Mouse (Mus musculus): ENCODE data around the gene Hlcs. TPM values are rescaled to one million over a fixed set of nuclear protein-coding genes. Genes with fewer than 3 reads are reported as not detected.

Hlcs gene
- polyA plus RNA-seq, 1 experiment from 2014 or later, result 9.4 TPM

- WGBS, result under 1% methylated on average over 9 of the region's 9 CpGs
- ATAC-seq (ENCODE audit: low FRiP score, low read depth), result peak; percentile 69; the same call in 1 of the 2 replicates
- 0 out of 2 replicates have a peak overlapping the region, but pooled peaks have one; percentile 19 for H3K4me3 ChIP-seq
Observed at GRCm38 (mm10) chr16:94269635-94270034, 43.7 kb downstream of the Hlcs start.

GRCm38 (mm10) chr16:94268205-94268604, 45.2 kb downstream of the Hlcs start:
- Histone ChIP-seq H3K9me3 (no peaks in the 10 kb centered on the region), H3K4me3 (no peak overlapping the region), H3K36me3 (no peaks in the 10 kb centered on the region), H3K4me1 (replicated peaks) (peaks cover 13% of the 10 kb centered on the region), H3K27me3 (no peaks in the 10 kb centered on the region), H3K27ac (replicated peaks) (no peak overlapping the region), H3K4me2 (no peak overlapping the region), H3K9ac (no peak overlapping the region)
- 90% methylated on average over 14 of the region's 14 CpGs for WGBS
- no peak for ATAC-seq (ENCODE audit: low FRiP score, low read depth)

More at GRCm38 (mm10) chr16:94269635-94270034, 43.7 kb downstream of the Hlcs start:
- Histone ChIP-seq H3K9me3 (no peaks in the 10 kb centered on the region), H3K27ac (replicated peaks) (no peak overlapping the region; the same call in 1 of the 2 replicates), H3K36me3 (no peaks in the 10 kb centered on the region), H3K4me1 (replicated peaks) (peaks cover 12% of the 10 kb centered on the region), H3K4me2 (peak overlapping the region; percentile 49), H3K9ac (no peak overlapping the region), H3K27me3 (no peaks in the 10 kb centered on the region)

GRCm38 (mm10) chr16:94264611-94265010, 48.8 kb downstream of the Hlcs start:
- Histone ChIP-seq H3K27ac (replicated peaks) (no peak overlapping the region), H3K4me2 (no peak overlapping the region), H3K4me1 (replicated peaks) (peaks cover 8% of the 10 kb centered on the region; the same call in 1 of the 2 replicates), H3K27me3 (no peaks in the 10 kb centered on the region), H3K36me3 (no peaks in the 10 kb centered on the region), H3K4me3 (no peak overlapping the region), H3K9me3 (no peaks in the 10 kb centered on the region), H3K9ac (no peak overlapping the region)
- 81% methylated on average over 6 of the region's 6 CpGs for WGBS
- no peak for ATAC-seq (ENCODE audit: low FRiP score, low read depth)

GRCm38 (mm10) chr16:94262501-94262900, 50.9 kb downstream of the Hlcs start:
- Histone ChIP-seq H3K4me2 (no peak overlapping the region), H3K27ac (replicated peaks) (no peak overlapping the region), H3K27me3 (no peaks in the 10 kb centered on the region), H3K9ac (no peak overlapping the region), H3K36me3 (no peaks in the 10 kb centered on the region), H3K9me3 (no peaks in the 10 kb centered on the region), H3K4me1 (replicated peaks) (0 out of 2 replicates have a peak, but pooled peaks cover 5% of the 10 kb centered on the region), H3K4me3 (no peak overlapping the region)
- no peak for ATAC-seq (ENCODE audit: low FRiP score, low read depth)
- WGBS, result 93% methylated on average over 19 of the region's 19 CpGs

GRCm38 (mm10) chr16:94260938-94261630, 52.3 kb downstream of the Hlcs start:
- no peaks in the 10 kb centered on the region for H3K27me3 ChIP-seq
- no peak for ATAC-seq (ENCODE audit: low FRiP score, low read depth)
- 0 out of 2 replicates have a peak, but pooled peaks cover 5% of the 10 kb centered on the region for H3K4me1 ChIP-seq (replicated peaks)

GRCm38 (mm10) chr16:94258366-94259310, 54.7 kb downstream of the Hlcs start:
- H3K4me1 ChIP-seq (replicated peaks), result no peaks in the 10 kb centered on the region
- H3K4me2 ChIP-seq, result no peak overlapping the region
- no peak overlapping the region for H3K27ac ChIP-seq (replicated peaks)
- no peak overlapping the region for H3K9ac ChIP-seq
- H3K9me3 ChIP-seq, result no peaks in the 10 kb centered on the region
- ATAC-seq (ENCODE audit: low FRiP score, low read depth), result peak; percentile 83; the same call in 1 of the 2 replicates
- no peaks in the 10 kb centered on the region for H3K27me3 ChIP-seq
- WGBS, result 62% methylated on average over 14 of the region's 14 CpGs
- no peaks in the 10 kb centered on the region for H3K36me3 ChIP-seq
- H3K4me3 ChIP-seq, result no peak overlapping the region

More at GRCm38 (mm10) chr16:94260938-94261630, 52.3 kb downstream of the Hlcs start:
- Histone ChIP-seq H3K4me3 (no peak overlapping the region), H3K9ac (no peak overlapping the region), H3K4me2 (no peak overlapping the region), H3K27ac (replicated peaks) (no peak overlapping the region), H3K36me3 (no peaks in the 10 kb centered on the region), H3K9me3 (no peaks in the 10 kb centered on the region)
- 90% methylated on average over 19 of the region's 19 CpGs for WGBS

GRCm38 (mm10) chr16:94255592-94255991, 57.8 kb downstream of the Hlcs start:
- H3K27ac ChIP-seq (replicated peaks), result no peak overlapping the region
- no peaks in the 10 kb centered on the region for H3K36me3 ChIP-seq
- WGBS, result 89% methylated on average over 4 of the region's 4 CpGs
- no peak for ATAC-seq (ENCODE audit: low FRiP score, low read depth)
- peaks cover under 1% of the 10 kb centered on the region; the same call in 1 of the 2 replicates for H3K4me1 ChIP-seq (replicated peaks)
- H3K4me2 ChIP-seq, result no peak overlapping the region
- H3K9me3 ChIP-seq, result no peaks in the 10 kb centered on the region
- H3K27me3 ChIP-seq, result peaks cover 3% of the 10 kb centered on the region; the same call in 1 of the 2 replicates
- H3K4me3 ChIP-seq, result no peak overlapping the region
- H3K9ac ChIP-seq, result no peak overlapping the region

GRCm38 (mm10) chr16:94255035-94255434, 58.3 kb downstream of the Hlcs start:
- Histone ChIP-seq H3K27ac (replicated peaks) (no peak overlapping the region), H3K9ac (no peak overlapping the region), H3K4me2 (no peak overlapping the region), H3K9me3 (no peaks in the 10 kb centered on the region), H3K36me3 (no peaks in the 10 kb centered on the region), H3K4me3 (no peak overlapping the region), H3K27me3 (peaks cover 3% of the 10 kb centered on the region; the same call in 1 of the 2 replicates), H3K4me1 (replicated peaks) (peaks cover 5% of the 10 kb centered on the region; the same call in 1 of the 2 replicates)
- ATAC-seq (ENCODE audit: low FRiP score, low read depth), result no peak
- WGBS, result 92% methylated on average over 6 of the region's 6 CpGs

GRCm38 (mm10) chr16:94254415-94254891, 58.9 kb downstream of the Hlcs start:
- no peak overlapping the region for H3K9ac ChIP-seq
- no peak overlapping the region for H3K4me3 ChIP-seq
- H3K27me3 ChIP-seq, result peaks cover 3% of the 10 kb centered on the region; the same call in 1 of the 2 replicates
- 60% methylated on average over 12 of the region's 12 CpGs for WGBS
- H3K4me1 ChIP-seq (replicated peaks), result peaks cover 5% of the 10 kb centered on the region; the same call in 1 of the 2 replicates
- ATAC-seq (ENCODE audit: low FRiP score, low read depth), result no peak
- no peaks in the 10 kb centered on the region for H3K9me3 ChIP-seq
- H3K36me3 ChIP-seq, result no peaks in the 10 kb centered on the region
- H3K4me2 ChIP-seq, result no peak overlapping the region
- H3K27ac ChIP-seq (replicated peaks), result no peak overlapping the region

GRCm38 (mm10) chr16:94253671-94254414, 59.5 kb downstream of the Hlcs start:
- ATAC-seq (ENCODE audit: low FRiP score, low read depth), result no peak
- 70% methylated on average over 24 of the region's 24 CpGs for WGBS
- H3K27me3 ChIP-seq, result peaks cover 3% of the 10 kb centered on the region; the same call in 1 of the 2 replicates
- no peak overlapping the region for H3K4me2 ChIP-seq
- no peaks in the 10 kb centered on the region for H3K9me3 ChIP-seq
- no peak overlapping the region for H3K4me3 ChIP-seq
- H3K36me3 ChIP-seq, result no peaks in the 10 kb centered on the region
- no peak overlapping the region for H3K27ac ChIP-seq (replicated peaks)
- H3K4me1 ChIP-seq (replicated peaks), result peaks cover 5% of the 10 kb centered on the region; the same call in 1 of the 2 replicates
- no peak overlapping the region for H3K9ac ChIP-seq

GRCm38 (mm10) chr16:94251756-94252155, 61.6 kb downstream of the Hlcs start:
- no peak overlapping the region for H3K27ac ChIP-seq (replicated peaks)
- peaks cover 3% of the 10 kb centered on the region; the same call in 1 of the 2 replicates for H3K27me3 ChIP-seq
- H3K36me3 ChIP-seq, result no peaks in the 10 kb centered on the region
- H3K4me3 ChIP-seq, result no peak overlapping the region
- H3K4me2 ChIP-seq, result no peak overlapping the region
- ATAC-seq (ENCODE audit: low FRiP score, low read depth), result no peak
- H3K4me1 ChIP-seq (replicated peaks), result peaks cover 5% of the 10 kb centered on the region; the same call in 1 of the 2 replicates
- no peak overlapping the region for H3K9ac ChIP-seq
- 80% methylated on average over 13 of the region's 13 CpGs for WGBS
- H3K9me3 ChIP-seq, result no peaks in the 10 kb centered on the region

Data from hindbrain, embryonic 15.5 days (tissue).